Mouse (Mus musculus) MEL (cell line): ENCODE data around the gene Pla1a.

Experiments
- CHD1 ChIP-seq: IDR thresholded peaks from 2 replicates; pipeline ENCODE4 v1.6.1; 2012; ENCODE audit warnings: low read depth, mild to moderate bottlenecking, inconsistent platforms, low read length, improper control_type of control experiment
- CTCF ChIP-seq, 3 experiments: IDR thresholded peaks in 2 of 3; conservative IDR thresholded peaks in 1 of 3; 2 replicates each; pipeline ENCODE4 v1.5.1; 2011 to 2012; ENCODE audit warnings: low read length in 3 of 3, low read depth in 2 of 3, mild to moderate bottlenecking in 2 of 3, improper control_type of control experiment in 1 of 3, inconsistent platforms in 1 of 3, mixed read lengths in 1 of 3, moderate library complexity in 1 of 3; ENCODE audit not compliant: control insufficient read depth in 1 of 3, insufficient read depth in 1 of 3, poor library complexity in 1 of 3, severe bottlenecking in 1 of 3
- E2F4 ChIP-seq: IDR thresholded peaks from 2 replicates; pipeline ENCODE4 v1.6.1; 2011; ENCODE audit warnings: low read depth, low read length, improper control_type of control experiment, borderline replicate concordance
- ELF1 ChIP-seq: IDR thresholded peaks from 2 replicates; pipeline ENCODE4 v1.6.1; 2014; ENCODE audit warnings: low read depth, mild to moderate bottlenecking, inconsistent platforms, low read length, improper control_type of control experiment, moderate library complexity
- EP300 ChIP-seq, 2 experiments: IDR thresholded peaks; 2 replicates each; pipeline ENCODE4 v1.6.1; 2011; ENCODE audit warnings: improper control_type of control experiment in 2 of 2, low read length in 2 of 2, low read depth in 1 of 2, mild to moderate bottlenecking in 1 of 2
- GATA1 ChIP-seq: IDR thresholded peaks from 2 replicates; pipeline ENCODE4 v1.6.1; 2011; ENCODE audit warnings: low read depth, low read length, improper control_type of control experiment
- HCFC1 ChIP-seq: IDR thresholded peaks from 2 replicates; pipeline ENCODE4 v1.6.1; 2012; ENCODE audit warnings: low read depth, mild to moderate bottlenecking, inconsistent platforms, low read length, improper control_type of control experiment, moderate library complexity
- MAX ChIP-seq: IDR thresholded peaks from 2 replicates; pipeline ENCODE4 v1.6.1; 2011; ENCODE audit warnings: low read length, improper control_type of control experiment
- POLR2A ChIP-seq, 2 experiments: IDR thresholded peaks; 2 replicates each; pipeline ENCODE4 v1.6.1; 2011 to 2012; ENCODE audit warnings: low read length in 2 of 2, mild to moderate bottlenecking in 2 of 2, control low read depth in 1 of 2, improper control_type of control experiment in 1 of 2, low read depth in 1 of 2, moderate library complexity in 1 of 2; ENCODE audit not compliant: control insufficient read depth in 1 of 2, insufficient read depth in 1 of 2, poor library complexity in 1 of 2
- SIN3A ChIP-seq: IDR thresholded peaks from 2 replicates; pipeline ENCODE4 v1.6.1; 2012; ENCODE audit warnings: low read length, improper control_type of control experiment, inconsistent platforms
- TCF12 ChIP-seq: IDR thresholded peaks from 2 replicates; pipeline ENCODE4 v1.6.1; 2014; ENCODE audit warnings: low read depth, mild to moderate bottlenecking, inconsistent platforms, low read length, improper control_type of control experiment, moderate library complexity

DNA sequence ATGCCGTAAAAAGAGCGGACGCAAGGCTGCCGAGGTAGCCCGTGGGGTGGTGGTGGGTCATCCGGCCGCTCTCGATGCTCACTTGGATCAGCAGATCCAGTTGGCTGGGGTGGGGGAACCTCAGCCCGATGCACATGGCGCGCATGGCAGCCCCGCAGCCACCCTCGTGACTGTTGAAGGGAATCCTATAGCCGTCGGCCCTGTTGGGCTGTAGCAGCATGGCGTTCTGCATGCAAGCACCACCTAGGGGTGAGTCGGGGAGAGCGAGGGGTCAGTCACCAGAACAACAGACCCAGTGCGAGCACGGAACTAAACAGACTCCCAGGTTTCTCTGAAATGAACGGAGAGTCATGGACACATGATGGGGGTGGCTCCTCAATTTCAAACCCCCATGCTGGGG, 14.4 kb upstream of the Pla1a start:
- TF ChIP-seq POLR2A (IDR thresholded peaks at IDR 0.05; ENCODE audit: control insufficient read depth in 1 of 2, insufficient read depth in 1 of 2, low read depth in 1 of 2, low read length in 2 of 2, poor library complexity in 1 of 2) (no peak), CHD1 (no peak), GATA1 (no peak), CTCF (IDR thresholded peaks at IDR 0.05 in 2 of 3, conservative IDR thresholded peaks at IDR 0.05 in 1 of 3; ENCODE audit: control insufficient read depth in 1 of 3, insufficient read depth in 1 of 3, low read depth in 2 of 3, low read length in 3 of 3, poor library complexity in 1 of 3, severe bottlenecking in 1 of 3) (no peak), E2F4 (no peak), MAX (no peak), TCF12 (no peak), ELF1 (no peak), EP300 (IDR thresholded peaks at IDR 0.05; ENCODE audit: low read depth in 1 of 2, low read length in 2 of 2) (no peak), HCFC1 (no peak), SIN3A (no peak)
